Mouse (Mus musculus): ENCODE results near the gene Map1a. TPM values are rescaled to one million over a fixed set of nuclear protein-coding genes. Genes with fewer than 3 reads are reported as not detected.

The Map1a gene
- not detected for polyA plus RNA-seq (2014; fragmentation: Illumina TruSeq; extraction: RNeasy Lipid Tissue Mini Kit (QIAGEN cat#74804); ENCODE audit: low read depth, low replicate concordance)

DNA sequence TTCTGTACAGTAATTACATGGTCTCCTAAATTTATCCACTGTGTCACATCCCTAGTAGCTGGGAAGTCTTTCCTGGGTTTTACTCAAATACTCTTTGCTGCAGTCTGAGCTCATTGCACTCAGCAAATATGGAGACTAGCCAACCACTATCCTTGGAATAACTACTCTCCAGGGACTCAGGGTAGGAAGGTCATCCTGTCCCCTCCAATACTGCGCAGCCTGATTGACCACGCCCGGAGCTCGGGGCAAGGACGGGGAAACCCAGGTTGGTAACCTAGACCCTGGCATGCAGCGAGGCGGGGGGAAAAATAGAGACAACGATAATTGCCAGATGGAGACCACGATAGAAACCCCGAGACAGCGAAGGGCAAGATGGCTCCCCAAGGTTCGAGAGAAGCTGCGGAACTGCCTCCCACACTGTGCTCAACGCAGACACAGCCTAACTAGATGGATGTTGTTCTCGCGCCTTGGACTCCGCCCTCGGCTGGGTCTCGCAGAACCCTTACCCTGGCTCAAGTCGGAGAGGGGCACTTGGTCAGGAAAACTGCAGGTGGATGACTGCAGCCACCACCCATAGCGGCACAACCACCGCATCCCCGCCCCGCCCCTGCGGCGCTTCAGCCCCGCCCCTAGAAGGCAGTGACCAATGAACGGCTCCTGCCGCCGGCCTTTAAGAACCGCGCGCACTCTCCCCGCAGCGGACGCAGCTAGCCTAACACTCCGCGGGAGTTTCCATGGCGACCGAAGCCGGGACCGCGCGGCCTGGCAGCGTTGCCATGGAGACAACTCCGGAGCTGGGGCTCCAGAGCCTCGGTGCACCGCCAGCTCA, at the start of gene Map1a:
Map1a (plus strand) TSS at position 700 of the 829 bp plus-strand sequence.

GRCm38 (mm10) chr2:121271236-121271927, 18.0 kb upstream of the Map1a start, which contains the start of gene Trp53bp1:
Trp53bp1 (minus strand) TSS chr2:121271407.

DNA sequence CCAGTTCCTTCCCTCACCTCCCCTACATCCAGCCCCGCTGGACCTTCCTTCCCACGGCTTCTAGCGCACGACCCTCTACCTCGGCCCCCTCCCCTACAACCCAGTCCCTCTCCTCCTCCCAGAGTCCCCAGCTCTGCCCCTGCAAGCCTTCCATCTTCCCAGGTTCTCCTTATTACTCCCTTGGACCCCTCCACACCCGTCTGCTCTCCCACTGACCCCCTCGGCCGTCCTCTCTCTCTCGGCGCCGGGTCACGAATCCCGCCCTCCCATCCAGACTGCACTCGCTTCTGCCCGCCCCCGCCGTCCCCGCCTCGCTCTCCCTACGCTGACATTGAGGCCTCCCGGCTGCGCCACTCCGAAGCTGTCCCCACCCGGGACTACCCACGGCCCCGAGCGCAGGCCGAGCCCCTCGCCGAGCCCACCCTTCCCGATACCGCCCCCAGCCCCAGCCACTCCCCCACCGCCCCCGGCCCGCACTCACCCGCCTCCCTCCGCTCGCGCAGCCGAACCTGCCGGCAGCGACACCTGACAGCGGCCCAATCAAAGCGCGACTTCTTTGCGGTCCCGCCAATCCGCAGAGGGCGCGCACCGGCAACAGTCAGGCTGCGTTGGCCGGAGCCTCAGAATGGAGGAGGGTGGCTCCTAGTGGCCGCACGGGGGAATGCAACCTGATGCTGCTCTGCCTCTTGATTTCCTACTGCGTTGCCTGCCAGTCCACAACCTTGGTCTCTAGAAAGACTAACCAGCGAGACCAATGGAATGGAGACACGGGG, 65.6 kb downstream of the Map1a start, which contains the start of gene Ppip5k1:
Ppip5k1 (minus strand) TSS at position 577 of the 773 bp plus-strand sequence.

GRCm38 (mm10) chr2:121357494-121357893, 68.1 kb downstream of the Map1a start, which contains the start of gene Ckmt1:
Ckmt1 (plus strand) TSS chr2:121357714.

Other genes with a start within 250 kb of the Map1a start
- not detected for gene Tgm5, start 203.8 kb upstream of the Map1a start, polyA plus RNA-seq (2014; fragmentation: Illumina TruSeq; extraction: RNeasy Lipid Tissue Mini Kit (QIAGEN cat#74804); ENCODE audit: low read depth, low replicate concordance)
- gene Tgm7, start 179.8 kb upstream of the Map1a start, polyA plus RNA-seq (2014; fragmentation: Illumina TruSeq; extraction: RNeasy Lipid Tissue Mini Kit (QIAGEN cat#74804); ENCODE audit: low read depth, low replicate concordance) = not detected
- 22.0 TPM for gene Adal, start 149.2 kb upstream of the Map1a start, polyA plus RNA-seq (2014; fragmentation: Illumina TruSeq; extraction: RNeasy Lipid Tissue Mini Kit (QIAGEN cat#74804); ENCODE audit: low read depth, low replicate concordance)
- 2.9 TPM for gene Lcmt2, start 148.9 kb upstream of the Map1a start, polyA plus RNA-seq (2014; fragmentation: Illumina TruSeq; extraction: RNeasy Lipid Tissue Mini Kit (QIAGEN cat#74804); ENCODE audit: low read depth, low replicate concordance)
- gene Tubgcp4, start 118.9 kb upstream of the Map1a start, polyA plus RNA-seq (2014; fragmentation: Illumina TruSeq; extraction: RNeasy Lipid Tissue Mini Kit (QIAGEN cat#74804); ENCODE audit: low read depth, low replicate concordance) = 28.5 TPM
- gene Zscan29, start 118.5 kb upstream of the Map1a start, polyA plus RNA-seq (2014; fragmentation: Illumina TruSeq; extraction: RNeasy Lipid Tissue Mini Kit (QIAGEN cat#74804); ENCODE audit: low read depth, low replicate concordance) = 9.5 TPM
- 2.2 TPM for gene Trp53bp1, start 18.2 kb upstream of the Map1a start, polyA plus RNA-seq (2014; fragmentation: Illumina TruSeq; extraction: RNeasy Lipid Tissue Mini Kit (QIAGEN cat#74804); ENCODE audit: low read depth, low replicate concordance)
- 1.6 TPM for gene Ppip5k1, start 65.8 kb downstream of the Map1a start, polyA plus RNA-seq (2014; fragmentation: Illumina TruSeq; extraction: RNeasy Lipid Tissue Mini Kit (QIAGEN cat#74804); ENCODE audit: low read depth, low replicate concordance)
- gene Ckmt1, start 68.1 kb downstream of the Map1a start, polyA plus RNA-seq (2014; fragmentation: Illumina TruSeq; extraction: RNeasy Lipid Tissue Mini Kit (QIAGEN cat#74804); ENCODE audit: low read depth, low replicate concordance) = not detected
- gene Strc, start 97.6 kb downstream of the Map1a start, polyA plus RNA-seq (2014; fragmentation: Illumina TruSeq; extraction: RNeasy Lipid Tissue Mini Kit (QIAGEN cat#74804); ENCODE audit: low read depth, low replicate concordance) = not detected
- 820 TPM for gene Pdia3, start 124.2 kb downstream of the Map1a start, polyA plus RNA-seq (2014; fragmentation: Illumina TruSeq; extraction: RNeasy Lipid Tissue Mini Kit (QIAGEN cat#74804); ENCODE audit: low read depth, low replicate concordance)
- 3.5 TPM for gene Catsper2, start 124.2 kb downstream of the Map1a start, polyA plus RNA-seq (2014; fragmentation: Illumina TruSeq; extraction: RNeasy Lipid Tissue Mini Kit (QIAGEN cat#74804); ENCODE audit: low read depth, low replicate concordance)
- gene Ell3, start 154.7 kb downstream of the Map1a start, polyA plus RNA-seq (2014; fragmentation: Illumina TruSeq; extraction: RNeasy Lipid Tissue Mini Kit (QIAGEN cat#74804); ENCODE audit: low read depth, low replicate concordance) = 1.8 TPM
- 47.8 TPM for gene Serf2, start 159.6 kb downstream of the Map1a start, polyA plus RNA-seq (2014; fragmentation: Illumina TruSeq; extraction: RNeasy Lipid Tissue Mini Kit (QIAGEN cat#74804); ENCODE audit: low read depth, low replicate concordance)
- 18.7 TPM for gene Hypk, start 163.7 kb downstream of the Map1a start, polyA plus RNA-seq (2014; fragmentation: Illumina TruSeq; extraction: RNeasy Lipid Tissue Mini Kit (QIAGEN cat#74804); ENCODE audit: low read depth, low replicate concordance)
- gene Serinc4, start 167.2 kb downstream of the Map1a start, polyA plus RNA-seq (2014; fragmentation: Illumina TruSeq; extraction: RNeasy Lipid Tissue Mini Kit (QIAGEN cat#74804); ENCODE audit: low read depth, low replicate concordance) = not detected
- gene Mfap1b, start 184.5 kb downstream of the Map1a start, polyA plus RNA-seq (2014; fragmentation: Illumina TruSeq; extraction: RNeasy Lipid Tissue Mini Kit (QIAGEN cat#74804); ENCODE audit: low read depth, low replicate concordance) = 15.0 TPM
- 16.5 TPM for gene Mfap1a, start 217.1 kb downstream of the Map1a start, polyA plus RNA-seq (2014; fragmentation: Illumina TruSeq; extraction: RNeasy Lipid Tissue Mini Kit (QIAGEN cat#74804); ENCODE audit: low read depth, low replicate concordance)
- 2.6 TPM for gene Wdr76, start 217.1 kb downstream of the Map1a start, polyA plus RNA-seq (2014; fragmentation: Illumina TruSeq; extraction: RNeasy Lipid Tissue Mini Kit (QIAGEN cat#74804); ENCODE audit: low read depth, low replicate concordance)

All from liver, adult 10 weeks (tissue).